Mouse (Mus musculus) liver, embryonic 15.5 days (tissue): ENCODE results near the gene Cask. TPM values are rescaled to one million over a fixed set of nuclear protein-coding genes. Genes with fewer than 3 reads are reported as not detected.

Source experiments
- ATAC-seq: fragments of 200-750 bp; cut with Nextera tagmentation; 2 replicates; pipeline ENCODE4 v1.8.0; 2017; ENCODE audit warnings: moderate number of reproducible peaks, mild to moderate bottlenecking, moderate library complexity; ENCODE audit not compliant: insufficient read depth
- H3K27ac ChIP-seq: fragments of 300-500 bp; sonication (generic); replicated peaks from 2 replicates; pipeline ENCODE4 v1.5.1; 2015; ENCODE audit warnings: mild to moderate bottlenecking, inconsistent platforms
- H3K27me3 ChIP-seq: fragments of 300-500 bp; sonication (generic); 2 replicates; pipeline ENCODE4 v1.6.1; 2015; ENCODE audit warnings: mild to moderate bottlenecking, inconsistent platforms
- H3K36me3 ChIP-seq: fragments of 300-500 bp; sonication (generic); replicated peaks from 2 replicates; pipeline ENCODE4 v1.6.1; 2015; ENCODE audit warnings: moderate library complexity, mild to moderate bottlenecking, inconsistent platforms
- H3K4me1 ChIP-seq: fragments of 300-500 bp; sonication (generic); replicated peaks from 2 replicates; pipeline ENCODE4 v1.6.1; 2015; ENCODE audit warnings: inconsistent platforms
- H3K4me2 ChIP-seq: fragments of 300-500 bp; sonication (generic); 2 replicates; pipeline ENCODE4 v1.6.1; 2015; ENCODE audit warnings: moderate library complexity, mild to moderate bottlenecking, inconsistent platforms
- H3K4me3 ChIP-seq: fragments of 300-500 bp; sonication (generic); replicated peaks from 2 replicates; pipeline ENCODE4 v1.5.1; 2015; ENCODE audit warnings: mild to moderate bottlenecking, inconsistent platforms
- H3K9ac ChIP-seq: fragments of 300-500 bp; sonication (generic); 2 replicates; pipeline ENCODE4 v1.6.1; 2015; ENCODE audit warnings: moderate library complexity, mild to moderate bottlenecking, inconsistent platforms
- H3K9me3 ChIP-seq: fragments of 300-500 bp; sonication (generic); replicated peaks from 2 replicates; pipeline ENCODE4 v1.6.1; 2016; ENCODE audit warnings: inconsistent platforms
- WGBS: fragments of 180-500 bp; shearing (Covaris S2); methylation state at CpG from one replicate; pipeline ENCODE4 v1.1.7; 2015; ENCODE audit warnings: mixed read lengths; ENCODE audit not compliant: insufficient replicate concordance; 5-methylcytosine and 5-hydroxymethylcytosine counted together
- polyA plus RNA-seq: library from polyadenylated mRNA; unstranded; fragments of >200 nt; fragmentation: Nextera tagmentation; extraction: Ambion mirVana; gene quantifications from 2 replicates; pipeline ENCODE4 v1.2.1, GENCODE M21; 2015

Gene Cask
- polyA plus RNA-seq, 1 experiment from 2014 or later: 1.0 TPM

DNA sequence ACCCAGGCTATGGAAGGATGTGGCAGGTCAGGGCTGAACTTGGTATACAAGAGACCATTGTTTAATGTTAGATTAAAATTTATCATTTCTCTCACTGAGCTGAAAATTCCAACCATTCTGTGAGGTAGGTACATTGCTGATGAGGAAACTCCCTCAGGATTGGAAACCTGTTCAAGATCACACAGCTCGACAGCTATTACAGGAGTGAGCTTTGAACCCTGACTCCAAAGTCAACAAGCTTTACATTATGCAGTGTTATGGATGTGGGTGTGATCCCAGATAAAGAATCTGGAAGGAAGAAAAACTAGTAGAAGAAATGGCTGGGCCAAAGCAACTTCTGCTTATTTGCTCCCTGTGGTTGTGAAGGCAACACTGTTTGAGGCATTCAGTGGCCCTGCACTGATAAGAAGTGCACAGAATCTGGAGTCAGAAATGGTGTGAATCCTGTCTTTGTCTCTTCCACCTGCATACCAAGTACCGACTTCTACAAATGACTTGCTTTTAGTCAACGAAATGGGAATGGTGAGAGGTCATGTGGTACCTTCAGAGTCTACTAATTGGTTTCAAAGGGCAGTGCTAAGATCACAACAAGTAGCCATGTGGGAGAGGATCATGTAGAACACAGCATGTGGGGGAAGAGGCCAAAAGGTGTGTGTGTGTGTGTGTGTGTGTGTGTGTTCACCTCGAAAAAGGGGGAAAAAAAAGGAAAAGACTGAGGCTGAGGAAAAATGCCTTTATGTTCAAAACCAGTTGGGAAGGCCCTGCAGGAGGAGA is 134.2 kb downstream of the Cask start:
- Histone ChIP-seq H3K9ac (no peak overlapping the region), H3K4me2 (no peak overlapping the region), H3K9me3 (no peaks in the 10 kb centered on the region), H3K27ac (no peak overlapping the region), H3K4me1 (no peaks in the 10 kb centered on the region), H3K27me3 (no peaks in the 10 kb centered on the region), H3K4me3 (no peak overlapping the region), H3K36me3 (no peaks in the 10 kb centered on the region)
- WGBS: 30% methylated on average over 4 of the region's 4 CpGs
- no peak for ATAC-seq

DNA sequence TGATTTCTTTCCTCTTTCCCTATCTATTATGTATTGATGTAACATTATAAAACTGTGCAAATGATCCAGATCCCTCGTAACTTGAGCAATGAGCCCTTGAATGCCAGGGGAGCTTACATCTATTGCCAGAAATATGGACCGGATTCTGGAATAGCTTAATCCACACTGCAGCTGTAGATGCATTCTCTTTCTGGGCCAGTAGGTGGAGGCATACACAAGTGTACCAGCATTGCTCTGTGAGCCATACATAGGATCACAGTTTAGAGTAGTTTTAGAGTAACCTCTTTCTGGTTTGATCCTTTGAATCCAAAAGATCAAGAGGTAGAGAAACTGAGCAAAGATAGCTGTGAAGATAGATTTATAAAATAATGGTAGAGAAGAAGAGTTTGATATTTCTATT is 141.0 kb downstream of the Cask start:
- no peak overlapping the region for H3K4me3 ChIP-seq
- H3K36me3 ChIP-seq: no peaks in the 10 kb centered on the region
- H3K27ac ChIP-seq: no peak overlapping the region
- H3K4me1 ChIP-seq: no peaks in the 10 kb centered on the region
- WGBS: 24% methylated on average over 2 of the region's 2 CpGs
- H3K27me3 ChIP-seq: no peaks in the 10 kb centered on the region
- no peak overlapping the region for H3K9ac ChIP-seq
- H3K4me2 ChIP-seq: no peak overlapping the region
- no peaks in the 10 kb centered on the region for H3K9me3 ChIP-seq
- ATAC-seq: no peak

GRCm38 (mm10) chrX:13705051-13705450 is 146.1 kb downstream of the Cask start:
- no peaks in the 10 kb centered on the region for H3K4me1 ChIP-seq
- H3K4me3 ChIP-seq: no peak overlapping the region
- ATAC-seq: no peak
- H3K9me3 ChIP-seq: no peaks in the 10 kb centered on the region
- no peak overlapping the region for H3K4me2 ChIP-seq
- no peak overlapping the region for H3K27ac ChIP-seq
- H3K27me3 ChIP-seq: no peaks in the 10 kb centered on the region
- H3K36me3 ChIP-seq: no peaks in the 10 kb centered on the region
- WGBS: 54% methylated on average over 2 of the region's 2 CpGs
- H3K9ac ChIP-seq: no peak overlapping the region

- Histone ChIP-seq H3K4me1 (no peaks in the 10 kb centered on the region), H3K9me3 (no peaks in the 10 kb centered on the region), H3K27me3 (no peaks in the 10 kb centered on the region), H3K4me3 (no peak overlapping the region), H3K36me3 (no peaks in the 10 kb centered on the region), H3K4me2 (no peak overlapping the region), H3K9ac (no peak overlapping the region), H3K27ac (no peak overlapping the region)
- no peak for ATAC-seq
- 70% methylated on average over 3 of the region's 3 CpGs for WGBS
Measured at GRCm38 (mm10) chrX:13700681-13701080, 150.5 kb downstream of the Cask start.

DNA sequence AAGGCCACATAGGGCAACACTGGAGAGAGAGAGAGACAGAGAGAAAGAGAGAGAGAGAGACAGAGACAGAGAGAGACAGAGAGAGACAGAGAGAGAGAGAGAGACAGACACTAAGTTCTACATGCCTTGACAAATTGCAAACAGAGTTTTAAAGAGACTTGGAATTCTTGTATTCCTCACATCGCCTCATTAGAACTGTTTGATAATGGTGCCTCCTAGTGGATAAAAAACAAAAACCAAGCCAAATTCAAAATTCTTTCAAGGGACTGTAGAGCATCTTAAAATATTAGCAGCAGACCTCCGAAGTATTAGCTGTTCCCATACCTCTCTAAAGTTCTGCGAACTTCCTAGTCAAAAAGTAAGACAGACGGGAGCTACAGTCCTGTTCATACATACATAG is 159.3 kb downstream of the Cask start:
- WGBS: 61% methylated on average over 4 of the region's 4 CpGs
- Histone ChIP-seq H3K4me1 (no peaks in the 10 kb centered on the region), H3K27me3 (no peaks in the 10 kb centered on the region), H3K9ac (no peak overlapping the region), H3K27ac (no peak overlapping the region), H3K4me2 (no peak overlapping the region), H3K9me3 (no peaks in the 10 kb centered on the region), H3K4me3 (no peak overlapping the region), H3K36me3 (no peaks in the 10 kb centered on the region)
- ATAC-seq: no peak

- Histone ChIP-seq H3K27ac (no peak overlapping the region), H3K9me3 (no peaks in the 10 kb centered on the region), H3K4me1 (no peaks in the 10 kb centered on the region; the same call in 1 of the 2 replicates), H3K36me3 (no peaks in the 10 kb centered on the region), H3K9ac (no peak overlapping the region), H3K27me3 (no peaks in the 10 kb centered on the region), H3K4me2 (no peak overlapping the region), H3K4me3 (no peak overlapping the region)
- 70% methylated on average over 2 of the region's 2 CpGs for WGBS
- no peak for ATAC-seq
Measured at GRCm38 (mm10) chrX:13688356-13688755, 162.8 kb downstream of the Cask start.

- H3K4me1 ChIP-seq: no peaks in the 10 kb centered on the region; the same call in 1 of the 2 replicates
- no peak overlapping the region for H3K4me2 ChIP-seq
- WGBS: 43% methylated on average over 1 of the region's 1 CpGs
- H3K4me3 ChIP-seq: no peak overlapping the region
- no peaks in the 10 kb centered on the region for H3K9me3 ChIP-seq
- H3K27ac ChIP-seq: no peak overlapping the region
- no peak overlapping the region for H3K9ac ChIP-seq
- H3K27me3 ChIP-seq: no peaks in the 10 kb centered on the region
- no peaks in the 10 kb centered on the region for H3K36me3 ChIP-seq
- ATAC-seq: peak; percentile 52
Measured at GRCm38 (mm10) chrX:13686589-13686988, 164.6 kb downstream of the Cask start.

GRCm38 (mm10) chrX:13681748-13682147 is 169.4 kb downstream of the Cask start:
- H3K9ac ChIP-seq: no peak overlapping the region
- H3K36me3 ChIP-seq: no peaks in the 10 kb centered on the region
- H3K4me2 ChIP-seq: no peak overlapping the region
- H3K4me1 ChIP-seq: no peaks in the 10 kb centered on the region; the same call in 1 of the 2 replicates
- no peak overlapping the region for H3K4me3 ChIP-seq
- no peaks in the 10 kb centered on the region for H3K27me3 ChIP-seq
- no peak for ATAC-seq
- no peaks in the 10 kb centered on the region for H3K9me3 ChIP-seq
- no peak overlapping the region for H3K27ac ChIP-seq
- WGBS: 75% methylated on average over 3 of the region's 3 CpGs

- H3K4me1 ChIP-seq: 0 out of 2 replicates have a peak, but pooled peaks cover 2% of the 10 kb centered on the region
- no peaks in the 10 kb centered on the region for H3K36me3 ChIP-seq
- H3K27ac ChIP-seq: no peak overlapping the region
- no peak overlapping the region for H3K4me2 ChIP-seq
- no peaks in the 10 kb centered on the region for H3K9me3 ChIP-seq
- H3K27me3 ChIP-seq: no peaks in the 10 kb centered on the region
- H3K9ac ChIP-seq: no peak overlapping the region
- no peak overlapping the region for H3K4me3 ChIP-seq
- no peak for ATAC-seq
- 73% methylated on average over 3 of the region's 3 CpGs for WGBS
Measured at GRCm38 (mm10) chrX:13673001-13673400, 178.2 kb downstream of the Cask start.

DNA sequence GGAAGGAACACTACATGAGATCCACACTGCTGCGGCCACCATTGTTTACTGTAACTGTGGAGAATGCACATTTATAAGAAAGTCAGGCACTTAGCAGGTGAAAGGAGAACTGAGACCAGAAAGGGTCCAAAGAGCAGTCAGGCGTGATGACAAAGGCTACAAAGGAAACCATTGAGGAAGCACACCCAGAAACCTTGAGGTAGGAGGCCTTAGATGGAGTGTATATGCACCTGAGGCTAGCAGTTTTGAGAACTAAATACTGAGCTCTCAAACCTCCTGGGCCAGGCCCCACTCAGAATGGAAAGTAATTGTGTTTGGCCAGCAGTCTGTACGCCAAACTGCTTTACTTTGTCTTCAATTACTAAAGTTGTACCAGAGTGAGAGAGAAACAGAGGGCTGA is 180.8 kb downstream of the Cask start:
- no peaks in the 10 kb centered on the region for H3K9me3 ChIP-seq
- 0 out of 2 replicates have a peak, but pooled peaks cover 2% of the 10 kb centered on the region for H3K4me1 ChIP-seq
- no peak for ATAC-seq
- H3K4me3 ChIP-seq: no peak overlapping the region
- H3K4me2 ChIP-seq: no peak overlapping the region
- H3K36me3 ChIP-seq: no peaks in the 10 kb centered on the region
- no peak overlapping the region for H3K9ac ChIP-seq
- WGBS: 66% methylated on average over 3 of the region's 3 CpGs
- no peaks in the 10 kb centered on the region for H3K27me3 ChIP-seq
- H3K27ac ChIP-seq: no peak overlapping the region

- H3K4me2 ChIP-seq: no peak overlapping the region
- H3K4me3 ChIP-seq: no peak overlapping the region
- H3K27me3 ChIP-seq: no peaks in the 10 kb centered on the region
- no peaks in the 10 kb centered on the region for H3K36me3 ChIP-seq
- H3K4me1 ChIP-seq: 0 out of 2 replicates have a peak, but pooled peaks cover 2% of the 10 kb centered on the region
- no peak overlapping the region for H3K27ac ChIP-seq
- WGBS: 31% methylated on average over 5 of the region's 5 CpGs
- no peak overlapping the region for H3K9ac ChIP-seq
- H3K9me3 ChIP-seq: no peaks in the 10 kb centered on the region
- peak; percentile 73 for ATAC-seq
Measured at GRCm38 (mm10) chrX:13668867-13669266, 182.3 kb downstream of the Cask start.

DNA sequence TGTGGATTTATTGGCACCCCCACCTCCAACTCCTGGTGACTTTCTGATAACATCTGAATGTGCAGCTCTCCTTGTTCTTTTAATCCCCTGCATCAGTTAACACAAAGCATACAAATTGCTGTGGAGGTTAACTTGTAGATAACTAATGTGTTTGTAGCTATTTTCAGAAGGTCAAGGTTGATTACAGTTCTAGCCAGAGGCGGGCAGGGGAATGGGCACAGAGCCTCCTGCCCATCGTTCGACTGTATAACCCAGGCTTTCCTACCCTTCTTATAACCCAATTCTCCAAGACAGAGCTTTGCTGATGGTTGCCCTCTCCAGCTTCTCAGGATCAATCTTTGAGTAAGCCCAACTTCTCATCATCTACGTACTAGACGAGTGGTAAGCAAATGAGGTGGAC is 190.1 kb downstream of the Cask start, which contains the start of gene Gpr82:
TSS of gene Gpr82 (plus strand) at position 301 of the 400 bp plus-strand sequence.
- Histone ChIP-seq H3K36me3 (no peaks in the 10 kb centered on the region), H3K9me3 (no peaks in the 10 kb centered on the region), H3K4me2 (no peak within 1 kb of the TSS), H3K27me3 (no peaks in the 10 kb centered on the region), H3K4me1 (peaks cover 3% of the 10 kb centered on the region; the same call in 1 of the 2 replicates), H3K9ac (no peak within 1 kb of the TSS), H3K27ac (no peak within 1 kb of the TSS), H3K4me3 (no peak within 1 kb of the TSS)
- 78% methylated on average over 5 of the region's 5 CpGs for WGBS
- ATAC-seq: no peak
